Mouse (Mus musculus) limb, embryonic 14.5 days (tissue): ENCODE measurements around the gene Gm49368. TPM values are rescaled to one million over a fixed set of nuclear protein-coding genes. Genes with fewer than 3 reads are reported as not detected.

Experiments used
- ATAC-seq: fragments of 200-750 bp; cut with Nextera tagmentation; 2 replicates; pipeline ENCODE4 v1.8.0; 2017; ENCODE audit warnings: low read depth, moderate number of reproducible peaks, moderate TSS enrichment; ENCODE audit not compliant: low FRiP score
- DNase-seq: peaks from one replicate; pipeline ENCODE4 v3.0.0-alpha.2; 2015; ENCODE audit warnings: low spot score
- H3K27ac ChIP-seq: fragments of 300-500 bp; sonication (generic); replicated peaks from 2 replicates; pipeline ENCODE4 v1.5.1; 2014; ENCODE audit warnings: low read depth, mild to moderate bottlenecking, low read length, moderate library complexity, mixed read lengths
- H3K27me3 ChIP-seq: fragments of 300-500 bp; sonication (generic); 2 replicates; pipeline ENCODE4 v1.6.1; 2014; ENCODE audit warnings: low read length, mixed read lengths; ENCODE audit not compliant: control insufficient read depth, insufficient read depth
- H3K36me3 ChIP-seq: fragments of 300-500 bp; sonication (generic); 2 replicates; pipeline ENCODE4 v1.6.1; 2014; ENCODE audit warnings: mild to moderate bottlenecking, low read length, moderate library complexity, mixed read lengths; ENCODE audit not compliant: control insufficient read depth, insufficient read depth
- H3K4me1 ChIP-seq: fragments of 300-500 bp; sonication (generic); 2 replicates; pipeline ENCODE4 v1.6.1; 2014; ENCODE audit warnings: antibody characterized with exemption, low read length, mixed read lengths; ENCODE audit not compliant: control insufficient read depth, insufficient read depth
- H3K4me2 ChIP-seq: fragments of 300-500 bp; sonication (generic); replicated peaks from 2 replicates; pipeline ENCODE4 v1.6.1; 2014; ENCODE audit warnings: low read depth, mild to moderate bottlenecking, low read length, moderate library complexity; ENCODE audit not compliant: severe bottlenecking
- H3K4me3 ChIP-seq: fragments of 300-500 bp; sonication (generic); replicated peaks from 2 replicates; pipeline ENCODE4 v1.5.1; 2014; ENCODE audit warnings: low read length
- H3K9ac ChIP-seq: fragments of 300-500 bp; sonication (generic); 2 replicates; pipeline ENCODE4 v1.6.1; 2014; ENCODE audit warnings: mild to moderate bottlenecking, low read depth, low read length, moderate library complexity; ENCODE audit not compliant: severe bottlenecking
- H3K9me3 ChIP-seq: fragments of 300-500 bp; sonication (generic); 2 replicates; pipeline ENCODE4 v1.6.1; 2016; ENCODE audit warnings: low read length; ENCODE audit not compliant: control insufficient read depth
- POLR2A ChIP-seq: fragments of 200-500 bp; IDR thresholded peaks from 2 replicates; pipeline ENCODE4 v1.8.0; 2012; ENCODE audit warnings: inconsistent platforms, mild to moderate bottlenecking, moderate library complexity, borderline replicate concordance; ENCODE audit not compliant: insufficient read depth, insufficient read length; ENCODE audit errors: extremely low read depth
- WGBS: fragments of 180-500 bp; shearing (Covaris S2); extraction: QIAGEN DNeasy Blood & Tissue Kit; methylation state at CpG from one replicate; pipeline ENCODE4 v1.1.7; 2014; 5-methylcytosine and 5-hydroxymethylcytosine counted together
- polyA plus RNA-seq, 2 experiments: library from polyadenylated mRNA; depleted of rRNA in 1 of 2; stranded (reverse) in 1 of 2; unstranded in 1 of 2; fragments of >200 nt; fragmentation: Nextera tagmentation in 1 of 2; extraction: Ambion mirVana in 1 of 2; gene quantifications; 2 replicates each; pipeline versions ENCODE4 v1.2.1 to v1.2.3; 2012 to 2014

The Gm49368 gene
- polyA plus RNA-seq, 2 experiments, result 0.01 TPM; not detected in 1

DNA sequence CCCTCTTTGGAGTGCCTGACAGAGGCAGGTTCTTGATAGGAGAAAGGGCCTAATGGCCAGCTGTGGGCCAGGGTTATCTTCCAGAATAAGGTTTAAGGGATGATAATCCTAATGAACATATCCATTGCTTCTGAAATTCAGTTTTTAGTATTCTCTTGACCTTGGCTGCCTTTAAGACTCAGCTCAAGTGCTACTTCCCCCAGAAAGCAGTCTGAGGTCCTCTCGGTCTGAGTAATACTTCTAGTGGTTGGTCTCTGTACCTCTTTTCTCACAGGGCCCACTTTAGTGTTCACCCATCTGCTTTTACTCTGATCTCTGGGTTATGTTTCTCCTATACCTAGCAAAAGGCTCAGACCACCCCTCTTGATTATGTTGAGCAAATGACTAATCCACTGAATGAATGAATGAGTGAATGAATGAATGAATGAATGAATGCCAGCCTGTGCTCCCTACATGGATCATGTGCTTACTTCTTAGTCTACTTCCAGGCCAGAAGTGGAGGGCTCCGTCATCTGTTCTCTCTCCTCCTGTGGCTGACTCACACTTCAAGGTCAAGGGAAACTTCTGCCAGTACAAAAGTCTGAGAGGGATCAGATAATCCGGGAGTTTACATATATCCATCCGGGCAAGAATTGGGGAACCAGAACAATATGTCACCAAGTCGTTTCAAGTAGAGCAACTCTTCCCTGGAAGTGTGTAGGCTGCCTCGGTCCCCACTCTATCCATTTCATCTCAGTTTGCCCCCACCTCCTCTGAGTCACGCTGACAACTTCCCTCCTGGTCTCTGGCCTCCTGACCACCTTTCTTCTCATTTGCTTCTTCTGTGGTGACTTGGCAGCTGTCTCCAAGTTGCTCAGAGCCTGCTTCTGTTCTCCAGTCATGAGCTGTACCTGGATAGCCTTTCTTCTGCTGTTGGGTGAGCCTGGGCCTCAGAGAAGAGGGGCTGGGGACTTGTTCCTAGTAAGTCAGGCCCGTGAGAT lies 66.5 kb downstream of the Gm49368 start, which contains the start of gene Itgax:
Gene Itgax (plus strand): TSS at position 807 of the 980 bp plus-strand sequence.
- Histone ChIP-seq H3K4me2 (no peak within 1 kb of the TSS), H3K27me3 (no peaks in the 10 kb centered on the region), H3K4me3 (no peak within 1 kb of the TSS), H3K27ac (no peak within 1 kb of the TSS), H3K9me3 (no peaks in the 10 kb centered on the region), H3K9ac (no peak within 1 kb of the TSS), H3K4me1 (no peaks in the 10 kb centered on the region), H3K36me3 (no peaks in the 10 kb centered on the region)
- ATAC-seq, result no peak
- 80% methylated on average over 8 of the region's 8 CpGs for WGBS
- DNase-seq, result no peak
- TF ChIP-seq POLR2A, result no peak

DNA sequence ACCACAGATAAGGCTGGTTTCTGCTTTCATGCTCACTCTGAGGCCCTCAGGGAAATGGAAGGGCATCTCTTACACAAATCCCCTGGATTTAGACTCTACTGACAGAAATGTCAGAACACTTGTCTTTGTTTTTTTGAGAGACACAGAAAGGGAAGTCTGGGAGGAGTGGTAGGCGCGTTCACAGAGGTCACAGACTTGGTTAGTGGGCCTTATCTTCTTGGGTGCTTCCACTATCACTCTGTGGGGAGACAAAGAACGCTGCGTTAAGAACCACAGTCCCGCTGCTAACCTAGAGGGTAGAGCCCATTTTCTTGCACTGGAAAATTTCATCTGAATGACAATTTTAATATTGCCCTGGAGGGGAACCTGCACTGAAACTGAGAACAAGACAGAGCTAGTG lies 69.7 kb downstream of the Gm49368 start:
- no peak for ATAC-seq
- TF ChIP-seq POLR2A, result no peak
- DNase-seq, result no peak
- Histone ChIP-seq H3K9ac (no peak overlapping the region), H3K9me3 (no peaks in the 10 kb centered on the region), H3K4me3 (no peak overlapping the region), H3K4me2 (no peak overlapping the region), H3K4me1 (no peaks in the 10 kb centered on the region), H3K36me3 (no peaks in the 10 kb centered on the region), H3K27ac (no peak overlapping the region), H3K27me3 (no peaks in the 10 kb centered on the region)
- WGBS, result 87% methylated on average over 5 of the region's 5 CpGs

DNA sequence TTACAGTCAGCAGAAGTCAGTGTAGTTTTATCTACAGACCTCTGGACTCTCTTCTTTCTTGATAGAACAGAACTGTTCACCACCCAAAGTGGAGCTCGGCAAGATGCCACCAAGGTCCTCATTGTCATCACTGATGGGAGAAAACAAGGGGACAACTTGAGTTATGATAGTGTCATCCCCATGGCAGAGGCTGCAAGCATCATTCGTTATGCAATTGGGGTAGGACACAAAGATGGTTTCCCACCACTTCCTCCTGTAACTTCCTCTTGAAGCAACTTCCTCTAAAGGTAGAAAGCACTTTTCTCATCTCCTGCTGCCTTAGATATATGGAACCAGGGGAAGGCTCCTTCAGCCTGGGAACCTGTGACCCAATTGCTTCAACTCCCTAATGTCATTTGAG lies 71.1 kb downstream of the Gm49368 start:
- H3K36me3 ChIP-seq, result no peaks in the 10 kb centered on the region
- H3K4me2 ChIP-seq, result no peak overlapping the region
- no peak overlapping the region for H3K27ac ChIP-seq
- H3K4me3 ChIP-seq, result no peak overlapping the region
- TF ChIP-seq POLR2A, result no peak
- H3K9ac ChIP-seq, result no peak overlapping the region
- 91% methylated on average over 2 of the region's 2 CpGs for WGBS
- ATAC-seq (no peak), DNase-seq (no peak)
- H3K27me3 ChIP-seq, result no peaks in the 10 kb centered on the region
- no peaks in the 10 kb centered on the region for H3K9me3 ChIP-seq
- no peaks in the 10 kb centered on the region for H3K4me1 ChIP-seq

DNA sequence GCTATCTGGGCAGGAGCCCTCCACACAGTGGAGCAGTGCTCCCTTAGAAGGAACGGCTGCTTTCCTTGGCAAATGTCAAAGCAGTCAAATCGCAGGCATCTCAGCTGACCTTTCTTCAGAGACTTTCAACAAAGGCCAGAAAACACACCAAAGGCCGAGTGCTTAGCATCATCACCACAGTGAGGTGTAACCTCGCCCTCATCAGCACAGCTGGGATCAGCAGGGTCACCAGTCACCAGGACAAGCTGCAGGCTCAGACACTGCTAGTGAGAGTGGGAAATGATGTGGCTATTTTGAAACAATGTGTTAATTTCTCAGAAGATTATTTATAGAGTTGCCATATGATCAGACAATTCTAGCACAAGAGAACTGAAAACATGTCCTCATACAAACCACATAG lies 74.4 kb downstream of the Gm49368 start:
- H3K4me2 ChIP-seq, result no peak overlapping the region
- H3K9ac ChIP-seq, result no peak overlapping the region
- no peak overlapping the region for H3K27ac ChIP-seq
- H3K9me3 ChIP-seq, result no peaks in the 10 kb centered on the region
- H3K4me3 ChIP-seq, result no peak overlapping the region
- no peak for TF ChIP-seq POLR2A
- ATAC-seq (no peak), DNase-seq (no peak)
- WGBS, result 42% methylated on average over 4 of the region's 4 CpGs
- H3K4me1 ChIP-seq, result no peaks in the 10 kb centered on the region
- no peaks in the 10 kb centered on the region for H3K27me3 ChIP-seq
- H3K36me3 ChIP-seq, result no peaks in the 10 kb centered on the region

DNA sequence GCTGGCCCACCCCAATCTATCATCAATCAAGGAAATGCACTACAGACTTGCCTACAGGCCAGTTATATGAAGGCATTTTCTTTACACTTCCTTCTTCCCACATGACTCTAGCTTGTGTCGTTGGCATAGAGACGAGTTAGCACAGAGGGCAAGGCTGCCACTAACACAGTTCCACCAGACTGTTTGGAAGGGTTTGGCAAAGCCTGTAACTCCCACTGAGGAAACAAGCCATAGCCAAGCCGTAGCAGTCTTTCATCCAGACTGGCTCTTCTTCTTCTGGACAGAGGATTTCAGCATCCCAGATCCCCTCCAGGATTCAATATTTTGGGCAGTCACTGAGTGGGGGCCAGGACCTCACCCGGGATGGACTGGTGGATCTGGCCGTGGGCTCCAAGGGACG lies 77.1 kb downstream of the Gm49368 start:
- TF ChIP-seq POLR2A, result no peak
- ATAC-seq (no peak), DNase-seq (no peak)
- H3K4me3 ChIP-seq, result no peak overlapping the region
- WGBS, result 90% methylated on average over 6 of the region's 6 CpGs
- no peak overlapping the region for H3K9ac ChIP-seq
- H3K36me3 ChIP-seq, result no peaks in the 10 kb centered on the region
- no peaks in the 10 kb centered on the region for H3K9me3 ChIP-seq
- H3K27me3 ChIP-seq, result no peaks in the 10 kb centered on the region
- no peaks in the 10 kb centered on the region for H3K4me1 ChIP-seq
- no peak overlapping the region for H3K27ac ChIP-seq
- no peak overlapping the region for H3K4me2 ChIP-seq
